Mouse (Mus musculus) gastrocnemius, adult 8-10 months (tissue): ENCODE measurements around the gene Gm20843. TPM values are rescaled to one million over a fixed set of nuclear protein-coding genes. Genes with fewer than 3 reads are reported as not detected.
"Not testable (repeated sequence)": the region's sequence is repeated elsewhere in the genome, so short reads cannot be mapped to it uniquely, and the experiment has no call there.

Experiments
- DNase-seq, 2 experiments: peaks; one replicate each; pipeline ENCODE4 v3.0.0; 2022; ENCODE audit warnings: low spot score in 2 of 2
- total RNA-seq, 4 experiments: library from RNA; stranded (reverse); gene quantifications; 2 replicates each; pipeline ENCODE4 v1.2.4; 2022

Gene Gm20843
- not detected for total RNA-seq

DNA sequence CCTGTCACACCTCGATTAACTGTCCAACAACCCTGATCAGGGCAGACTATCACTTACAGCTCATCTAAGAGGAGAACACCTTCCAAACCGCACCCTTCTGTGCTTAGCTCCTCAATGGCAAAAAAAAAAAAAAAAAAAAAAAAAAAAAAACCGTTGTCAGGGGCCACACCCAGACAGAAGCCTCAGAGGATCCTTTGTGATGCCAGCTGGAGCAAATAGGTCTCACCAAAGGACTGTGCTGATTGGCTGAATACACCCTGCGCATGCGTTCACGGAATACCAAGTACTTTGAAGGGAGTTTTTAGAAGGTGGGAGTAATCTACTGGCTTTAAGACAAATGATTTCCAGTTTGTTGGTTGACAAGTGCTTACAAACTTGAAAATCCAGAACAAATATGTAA is at the start of gene Gm20843:
Gene Gm20843 (minus strand): TSS at position 101 of the 400 bp plus-strand sequence.
- DNase-seq: not testable (repeated sequence)
